15 mouse cellular contexts compared by ENCODE assay signal in the genomic region with DNA sequence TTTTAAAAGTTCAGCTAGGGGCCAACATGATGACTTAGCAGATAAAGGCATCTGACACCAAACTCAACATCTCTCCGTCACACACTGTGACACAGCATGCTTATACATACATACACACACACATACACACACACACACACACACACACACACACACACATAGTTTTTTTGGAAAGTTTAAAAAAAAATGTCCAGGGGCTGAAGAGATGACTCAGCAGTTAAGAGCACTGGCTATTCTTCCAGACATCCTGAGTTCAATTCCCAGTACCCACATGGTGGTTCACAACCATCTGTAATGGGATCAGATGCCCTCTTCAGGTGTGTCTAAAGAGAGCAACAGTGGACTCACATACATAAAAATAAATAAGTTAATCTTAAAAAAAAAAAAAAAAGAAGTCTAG. TPM values are rescaled to one million over a fixed set of nuclear protein-coding genes. Genes with fewer than 3 reads are reported as not detected.
"Had no signal": no experiment of that assay in that cellular context is flagged by ENCODE, and none has a peak within 500 bp of the region (broad histone marks: within the 10 kb centered on the region; RNA-seq: fewer than 3 reads in every experiment).

No protein-coding gene starts in this region.

- H3K27ac ChIP-seq: left cerebral cortex, adult 2 months; liver, embryonic 13.5 days had no signal

- H3K9ac ChIP-seq: liver, embryonic 13.5 days had no signal

- H3K27me3 ChIP-seq: liver, embryonic 13.5 days had no signal

- H3K9me3 ChIP-seq: liver, embryonic 13.5 days had no signal

- H3K4me2 ChIP-seq: liver, embryonic 13.5 days; midbrain, embryonic 11.5 days had no signal

- DNase-seq: kidney, postnatal 10 days; kidney, postnatal 36 days; layer of hippocampus, postnatal 36 days; liver, embryonic 13.5 days; lung, adult 2 months; lung, postnatal 14 days; lung, postnatal 4 days; midbrain, embryonic 14.5 days; thymus, adult 18-20 months; thymus, postnatal 36 days had no signal

- H3K4me1 ChIP-seq: liver, embryonic 13.5 days had no signal

- H3K4me3 ChIP-seq: left cerebral cortex, adult 2 months; liver, embryonic 13.5 days had no signal

RNA-seq across cellular contexts. Expression of gene Hsd17b1, which starts 46.7 kb away (rescaled TPM):
- total RNA-seq: megakaryocyte-erythroid progenitor cell, adult 5-6 weeks had no signal
- polyA plus RNA-seq: midbrain, postnatal 0 days; neural tube, embryonic 11.5 days had no signal
